ENCODE assay signal across 13 mouse cellular contexts in genomic region chr9:90693031-90693671, GRCm38 (mm10).
A peak's percentile ranks its signal among the peaks of the same experiment; 100 is the strongest.
DNase-seq lines count a peak whose midpoint lies in the region; ATAC-seq lines count a peak whose summit lies in the region.
"Had no signal": no experiment of that assay in that cellular context is flagged by ENCODE, and none has a peak within 500 bp of the region (broad histone marks: within the 10 kb centered on the region; RNA-seq: fewer than 3 reads in every experiment).

No protein-coding gene starts in this region.

- intact Hi-C loops in left cerebral cortex, postnatal 4 days (cut with DNase I): loop anchor here (10.0 kb wide), 1 partner anchor 488 kb away; no protein-coding TSS in a partner anchor

- no peaks in the 10 kb centered on the region for H3K9me3 ChIP-seq in forebrain, embryonic 12.5 days
- H3K9me3 ChIP-seq: embryonic facial prominence, embryonic 13.5 days; heart, embryonic 15.5 days had no signal

- peak; percentile 59 for DNase-seq in left cerebral cortex, postnatal 4 days
- no peak for DNase-seq in left cerebral cortex, adult 8-10 months (ENCODE audit: low spot score in 2 of 2)
- DNase-seq in mesoderm, embryonic 11.5 days (ENCODE audit: low read depth, low spot score): peak; percentile 61
- peak; percentile 72 for DNase-seq in retina, embryonic 14.5 days (ENCODE audit: low spot score)
- DNase-seq in spleen, postnatal 10 days (ENCODE audit: low spot score in 2 of 2): no peak
- no peak for DNase-seq in layer of hippocampus, adult 9-10 months (ENCODE audit: low spot score)
- DNase-seq in heart, adult 8-10 months (ENCODE audit: low spot score): no peak
- DNase-seq: adrenal gland, postnatal 14 days; gastrocnemius, postnatal 10 days had no signal

- H3K36me3 ChIP-seq in forebrain, embryonic 12.5 days (replicated peaks): no peaks in the 10 kb centered on the region
- H3K36me3 ChIP-seq: embryonic facial prominence, embryonic 13.5 days; heart, embryonic 15.5 days had no signal

- 6% methylated on average over 9 of the region's 9 CpGs for WGBS in forebrain, embryonic 12.5 days

- H3K4me3 ChIP-seq in forebrain, embryonic 12.5 days (replicated peaks): no peak overlapping the region
- H3K4me3 ChIP-seq: embryonic facial prominence, embryonic 13.5 days; heart, embryonic 15.5 days had no signal

- H3K4me2 ChIP-seq in forebrain, embryonic 12.5 days: peak overlapping the region; percentile 26
- H3K4me2 ChIP-seq: embryonic facial prominence, embryonic 13.5 days; heart, embryonic 15.5 days had no signal

- peak overlapping the region; percentile 73 for H3K27ac ChIP-seq in forebrain, embryonic 12.5 days
- H3K27ac ChIP-seq: embryonic facial prominence, embryonic 13.5 days; heart, embryonic 15.5 days; liver, embryonic 14.5 days had no signal

- 0 out of 2 replicates have a peak, but pooled peaks cover 6% of the 10 kb centered on the region for H3K27me3 ChIP-seq in forebrain, embryonic 12.5 days
- H3K27me3 ChIP-seq: embryonic facial prominence, embryonic 13.5 days; heart, embryonic 15.5 days had no signal

- ATAC-seq in forebrain, embryonic 12.5 days (ENCODE audit: low FRiP score): peak; percentile 93

- peaks cover 22% of the 10 kb centered on the region for H3K4me1 ChIP-seq in forebrain, embryonic 12.5 days
- H3K4me1 ChIP-seq: embryonic facial prominence, embryonic 13.5 days; heart, embryonic 15.5 days had no signal

- H3K9ac ChIP-seq in forebrain, embryonic 12.5 days: no peak overlapping the region
- H3K9ac ChIP-seq: embryonic facial prominence, embryonic 13.5 days; heart, embryonic 15.5 days; liver, embryonic 14.5 days had no signal

Comparison
In these comparisons a context has a peak if more than half of its experiments do, and no peak if none do; other contexts are left out.
1. DNase-seq: peak in left cerebral cortex, postnatal 4 days (single experiment), mesoderm, embryonic 11.5 days (single experiment) and retina, embryonic 14.5 days (single experiment); none in left cerebral cortex, adult 8-10 months (0 of 2), spleen, postnatal 10 days (0 of 2), layer of hippocampus, adult 9-10 months (single experiment) and heart, adult 8-10 months (single experiment).